Mouse (Mus musculus) embryo, embryonic 11.5 days (tissue): ENCODE results near the gene Nr2f1.
"Not testable (repeated sequence)": the region's sequence is repeated elsewhere in the genome, so short reads cannot be mapped to it uniquely, and the experiment has no call there.

Experiments
- DNase-seq: peaks from one replicate; pipeline ENCODE4 v3.0.0-alpha.2; 2012; ENCODE audit warnings: low read depth, low spot score

Nr2f1 gene

DNA sequence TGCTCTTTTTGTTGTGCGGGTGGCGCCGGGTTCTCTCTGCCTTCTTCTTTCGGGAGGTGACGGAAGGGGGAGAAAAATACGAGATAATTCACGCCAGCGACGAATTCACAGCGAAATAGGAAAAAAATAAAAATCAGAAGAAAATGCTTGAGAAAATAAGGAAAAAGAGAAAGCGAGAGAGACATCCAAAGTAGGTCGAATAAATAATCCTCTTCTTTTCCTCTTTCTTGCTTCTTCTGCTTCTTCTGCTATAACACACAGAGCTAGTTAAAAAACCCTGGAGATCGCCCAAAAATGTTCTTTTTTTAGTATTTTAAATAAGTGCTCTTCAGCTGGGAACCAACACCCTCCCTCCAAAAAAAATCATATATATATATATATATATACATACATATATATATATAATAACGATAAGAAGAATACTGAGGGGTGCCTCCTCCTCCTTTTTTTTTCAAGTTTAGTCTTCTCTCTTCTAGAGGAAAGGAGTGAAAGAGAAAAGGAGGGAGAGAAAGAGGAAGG, at the start of gene Nr2f1:
Nr2f1 (minus strand) TSS at position 116 of the 519 bp plus-strand sequence.
- DNase-seq, result no peak

DNA sequence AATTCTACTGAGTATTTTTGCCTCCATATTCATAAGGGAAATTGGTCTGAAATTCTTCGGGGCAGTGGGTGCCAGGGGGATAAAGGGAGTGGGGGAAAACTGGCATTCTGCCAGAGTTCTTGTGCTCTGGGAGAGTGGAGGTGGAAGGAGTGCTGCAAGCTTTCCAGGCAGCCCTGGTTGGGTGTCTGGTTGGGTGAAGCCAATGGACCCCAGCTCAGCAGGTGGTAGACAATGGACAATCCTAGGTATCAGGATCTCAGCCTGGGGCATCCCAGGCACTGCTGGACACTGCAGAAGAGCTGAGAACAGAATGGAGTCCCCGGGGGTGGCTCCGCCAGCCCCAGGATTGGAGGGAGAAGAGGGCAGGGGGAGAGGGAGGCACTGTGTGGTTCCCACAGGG, 22.1 kb upstream of the Nr2f1 start:
- DNase-seq, result no peak

DNA sequence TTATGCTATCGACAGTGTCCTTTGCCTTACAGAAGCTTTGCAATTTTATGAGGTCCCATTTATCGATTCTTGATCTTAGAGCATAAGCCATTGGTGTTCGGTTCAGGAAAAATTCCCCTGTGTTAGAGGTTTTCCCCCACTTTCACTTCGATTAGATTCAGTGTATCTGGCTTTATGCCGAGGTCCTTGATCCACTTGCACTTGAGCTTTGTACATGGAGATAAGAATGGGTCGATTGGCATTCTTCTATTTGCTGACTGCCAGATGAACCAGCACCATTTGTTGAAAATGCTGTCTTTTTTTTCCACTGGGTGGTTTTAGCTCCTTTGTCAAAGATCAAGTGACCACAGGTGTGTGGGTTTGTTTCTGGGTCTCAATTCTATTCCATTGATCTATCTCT, 20.7 kb upstream of the Nr2f1 start:
- not testable (repeated sequence) for DNase-seq

DNA sequence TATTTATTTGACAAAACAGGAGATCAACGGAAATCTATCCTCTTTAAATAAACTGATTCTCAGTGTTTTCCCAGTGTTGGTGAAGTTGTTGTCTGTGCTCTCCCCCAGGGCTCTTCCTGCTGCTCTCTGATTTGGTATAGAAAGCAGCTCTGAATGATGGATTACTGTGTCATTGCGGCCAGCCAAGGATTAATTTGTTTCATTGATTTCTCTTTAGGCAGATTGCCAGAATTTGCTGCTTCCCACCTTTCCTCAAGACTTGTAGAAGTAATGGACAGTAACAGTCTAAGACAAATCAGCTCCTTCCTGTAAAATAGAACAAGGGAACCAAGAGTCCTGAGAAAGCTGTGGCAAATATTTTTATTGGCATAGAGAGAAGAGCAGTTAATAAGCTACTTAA, 15.7 kb upstream of the Nr2f1 start:
- DNase-seq, result no peak

DNA sequence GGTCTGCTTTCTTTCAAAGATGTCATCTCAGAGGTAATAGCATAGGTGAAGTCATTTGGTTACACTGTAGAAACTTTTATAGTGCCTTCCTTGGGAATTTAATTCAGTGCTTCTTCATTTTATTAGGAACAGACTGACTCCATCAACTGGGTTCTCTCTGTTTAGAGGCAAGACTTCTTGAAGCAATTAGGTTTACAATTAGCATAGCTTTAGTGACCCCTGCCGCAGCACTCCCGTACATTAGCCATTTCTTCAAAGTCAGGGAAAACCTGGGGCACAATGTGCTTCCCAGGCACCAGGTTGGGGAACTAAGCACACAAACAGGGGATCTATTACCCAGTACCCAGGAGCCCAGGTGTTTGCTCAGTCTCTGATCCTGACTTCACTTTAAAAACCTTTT, 13.6 kb upstream of the Nr2f1 start:
- DNase-seq, result no peak

DNA sequence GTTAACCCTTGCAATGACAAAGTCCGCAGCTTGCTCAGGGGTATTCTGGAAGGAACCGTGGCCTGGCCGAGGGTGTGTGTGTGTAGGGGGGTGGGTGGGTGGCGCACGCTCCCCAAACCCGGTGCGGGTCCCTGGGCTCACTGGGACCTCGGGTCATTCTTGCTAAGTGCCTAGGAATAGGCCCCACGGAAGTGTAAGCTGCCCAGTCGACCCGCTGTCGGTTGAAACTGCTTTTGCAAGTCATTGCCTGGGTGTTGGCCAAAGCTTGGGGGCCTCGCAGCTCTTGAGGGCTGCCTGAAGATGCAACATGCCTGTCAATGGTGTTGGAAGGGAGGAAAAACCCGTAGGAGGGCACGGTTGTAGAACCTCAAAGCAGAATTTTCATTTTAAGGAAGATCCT, 12.6 kb upstream of the Nr2f1 start:
- DNase-seq, result no peak

DNA sequence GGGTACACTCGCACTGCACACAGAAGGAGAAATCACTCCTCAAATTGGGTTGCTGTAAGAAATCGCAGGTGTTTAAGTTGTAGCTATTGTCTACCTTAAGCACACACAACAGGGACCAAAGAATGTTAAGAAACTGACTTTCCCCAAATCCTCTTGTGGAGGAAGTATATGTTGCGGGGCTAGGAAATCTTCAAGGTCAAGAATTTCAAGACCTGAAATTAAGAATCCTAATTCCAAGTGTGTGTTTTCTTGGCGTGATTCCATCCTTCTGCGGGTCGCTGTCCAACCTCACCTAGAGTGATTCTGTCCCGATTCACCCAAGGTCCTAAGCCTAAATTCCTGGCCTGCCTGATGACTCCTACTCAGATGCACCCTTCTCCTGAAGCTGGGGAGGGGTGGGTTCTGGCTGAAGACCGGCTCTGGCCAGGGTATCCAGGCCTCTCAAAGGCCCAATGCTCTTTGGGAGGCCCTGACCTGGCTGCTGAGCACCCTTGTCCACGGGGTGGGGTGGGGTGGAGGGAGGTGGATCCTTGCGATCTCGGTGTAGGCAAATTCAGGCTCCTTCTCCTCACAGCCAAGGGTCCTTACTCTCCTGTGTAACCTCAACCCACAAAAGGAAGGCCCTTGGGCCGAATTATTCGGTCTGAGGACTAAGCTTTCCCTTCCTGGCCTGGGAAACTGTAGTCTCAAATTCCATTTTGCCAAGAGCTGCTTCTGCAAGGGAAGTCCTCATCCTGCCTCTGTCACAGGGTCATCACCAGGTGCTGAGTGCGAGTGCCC, 11.9 kb upstream of the Nr2f1 start:
- no peak for DNase-seq

DNA sequence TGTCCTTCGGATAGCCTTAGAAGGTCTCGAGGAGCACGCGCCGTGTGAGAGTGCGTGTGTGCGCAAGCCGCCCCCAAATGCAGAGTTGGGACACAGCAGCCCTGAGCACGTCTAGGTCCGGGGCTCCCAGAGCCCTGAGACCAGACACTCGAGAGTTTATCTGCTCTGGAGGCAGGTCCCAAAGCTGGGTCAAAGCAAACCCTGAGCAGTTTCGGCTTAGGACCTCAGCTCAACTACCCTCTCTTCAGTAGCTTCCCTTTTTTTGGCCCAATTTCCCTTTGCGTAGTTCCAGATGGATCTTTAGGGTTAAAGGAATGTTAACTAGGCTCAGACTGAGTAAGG, 11.2 kb upstream of the Nr2f1 start:
- no peak for DNase-seq

DNA sequence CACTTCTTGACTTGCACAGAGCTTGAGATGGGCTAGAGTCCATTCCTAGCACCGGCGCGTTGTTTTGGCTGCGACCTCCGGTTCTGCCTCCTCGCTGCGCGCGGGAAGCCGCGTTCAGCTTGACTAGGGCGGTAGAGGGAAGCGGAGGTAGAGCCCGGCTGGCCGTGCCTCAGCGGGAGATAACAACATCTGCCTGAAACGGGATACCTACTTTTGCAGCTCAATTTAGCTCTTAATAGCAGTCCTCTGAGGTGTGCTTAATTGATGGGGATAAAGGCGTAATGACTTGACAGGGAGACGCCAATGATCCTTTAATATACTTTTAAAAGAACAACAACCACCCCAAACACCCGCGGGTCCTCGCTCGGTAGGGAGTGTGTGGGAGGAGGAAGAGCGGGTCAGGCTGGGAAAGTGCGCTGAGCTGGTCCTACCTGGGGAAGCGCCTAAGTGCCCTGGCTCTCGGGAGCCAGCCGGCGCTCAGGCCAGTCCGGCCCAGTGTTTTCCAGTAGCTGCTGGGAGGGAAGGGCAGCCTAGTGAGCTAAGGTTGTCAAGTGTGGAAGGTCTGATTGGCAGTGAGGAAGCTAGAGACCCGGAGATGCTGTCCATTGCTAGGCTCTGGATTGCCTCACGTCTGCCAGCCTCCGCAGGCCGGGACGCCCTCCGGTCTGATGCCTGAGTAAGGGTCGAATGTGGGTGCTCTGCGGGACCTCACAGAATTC, 10.6 kb upstream of the Nr2f1 start:
- no peak for DNase-seq

DNA sequence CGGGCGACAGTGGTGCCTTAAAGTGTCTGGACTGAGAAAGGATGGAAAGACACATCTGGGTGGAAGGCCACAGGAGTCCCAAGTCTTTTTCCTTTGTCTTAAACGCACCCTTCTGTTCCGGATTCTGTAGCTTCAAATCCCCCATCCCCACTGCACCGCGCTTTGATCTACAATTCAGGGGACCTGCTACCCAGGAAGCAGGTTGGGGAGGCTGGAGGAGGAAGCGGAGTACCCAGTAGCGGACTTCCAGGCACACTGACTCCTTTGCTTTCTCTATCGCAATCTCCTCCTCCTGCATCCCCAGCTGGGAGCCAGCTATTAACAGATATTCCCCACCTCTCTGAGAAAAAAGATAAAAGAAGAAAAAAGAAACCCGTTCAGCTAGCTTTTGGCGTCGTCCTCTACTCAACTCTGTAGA, 10.1 kb upstream of the Nr2f1 start:
- no peak for DNase-seq

DNA sequence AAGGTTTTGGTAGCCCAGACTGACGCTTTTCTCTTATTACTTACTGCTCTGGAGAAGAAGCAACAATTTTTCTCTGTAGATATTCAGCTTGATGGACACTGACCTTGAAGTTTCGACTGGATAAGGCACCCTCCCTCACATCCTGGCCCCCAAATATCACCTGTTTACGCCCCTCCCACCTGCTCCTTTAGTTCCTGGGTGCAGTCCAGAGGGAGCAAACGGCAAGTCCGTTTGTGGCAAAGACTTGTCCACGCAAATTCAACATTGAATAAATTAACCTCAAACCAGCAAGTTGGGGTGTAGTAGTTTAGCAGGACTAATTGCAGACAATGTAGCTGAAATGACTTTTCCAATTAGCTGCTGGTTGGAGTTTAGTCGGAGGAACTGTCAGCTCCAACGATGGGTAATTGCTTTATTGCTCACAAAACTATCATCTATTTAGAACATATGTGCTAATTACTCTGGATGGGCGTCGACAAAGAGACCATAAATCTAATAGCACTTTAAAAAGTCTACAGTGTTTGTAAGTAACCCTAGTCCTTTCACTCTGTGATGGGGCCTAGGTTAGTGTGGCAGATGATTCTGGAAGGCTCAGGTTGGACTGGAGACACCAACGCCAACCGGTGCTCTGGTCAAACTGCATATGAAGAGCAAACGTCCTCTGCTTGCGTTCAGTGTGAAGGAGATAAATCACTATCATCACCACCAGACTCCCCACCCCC, 9.3 kb upstream of the Nr2f1 start:
- DNase-seq, result no peak

DNA sequence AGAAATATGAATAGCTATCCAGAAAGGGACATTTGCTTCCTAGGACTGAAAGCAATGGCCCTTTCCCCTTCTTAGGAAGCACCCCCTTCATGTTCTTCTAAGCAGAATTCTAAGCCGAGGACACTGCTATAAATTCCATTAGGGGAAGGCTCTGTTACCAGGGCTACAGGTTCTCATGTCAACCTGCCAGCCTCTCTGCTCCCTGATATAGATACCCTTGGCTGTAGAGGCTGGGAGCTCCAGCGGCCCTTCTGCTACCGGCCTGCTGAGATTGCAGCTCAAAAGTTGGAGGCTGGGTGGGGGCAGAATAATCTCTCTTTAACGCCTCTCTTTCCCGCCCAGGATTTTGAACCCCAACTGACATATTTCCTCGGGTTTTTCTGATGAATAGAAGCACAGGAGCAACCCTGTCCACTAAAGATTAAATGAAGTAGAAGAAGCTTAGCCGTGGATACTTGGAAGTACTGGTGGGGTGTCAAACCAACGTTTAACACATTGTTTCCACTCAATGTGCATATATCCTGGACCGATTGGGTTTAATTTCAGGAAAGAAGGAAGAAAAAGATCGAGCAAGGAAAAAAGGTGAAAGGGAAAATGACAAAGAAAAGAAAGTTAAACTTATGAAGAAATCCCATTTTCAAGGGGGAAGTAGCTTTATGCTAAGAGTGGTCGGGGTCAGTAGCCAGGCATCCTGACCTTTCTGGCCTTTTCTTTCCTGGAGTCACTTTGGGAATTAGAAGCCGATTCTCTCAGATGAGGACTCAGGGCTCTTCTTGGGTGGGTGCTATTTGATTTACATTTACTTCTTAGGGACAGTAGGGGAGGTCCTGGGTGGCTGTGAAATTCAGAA, 8.5 kb upstream of the Nr2f1 start:
- DNase-seq, result no peak

DNA sequence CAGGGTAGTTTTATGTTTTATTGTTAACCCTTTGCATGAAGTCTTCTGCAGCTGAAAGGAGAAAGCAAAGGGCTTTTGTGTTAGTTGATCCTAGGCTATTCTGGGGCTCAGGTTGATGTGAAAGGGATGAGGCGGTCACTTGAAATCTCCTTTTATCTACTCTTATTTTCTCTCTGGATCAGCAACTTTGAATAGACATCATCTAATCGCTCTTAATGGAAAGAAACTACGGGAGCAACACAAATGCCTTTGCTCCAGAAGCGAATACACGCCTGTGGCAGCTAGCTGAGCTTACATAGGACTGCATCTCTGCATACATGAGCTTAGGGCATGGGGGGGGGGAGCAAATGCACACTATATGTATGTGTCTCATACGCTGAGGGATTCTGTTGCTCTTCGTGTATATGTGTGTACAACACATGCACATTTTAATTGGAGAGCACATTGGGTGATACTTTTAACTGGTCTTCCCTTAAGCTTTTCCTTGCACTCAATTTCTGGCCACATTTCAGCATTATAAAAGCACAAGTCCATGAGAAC, 7.4 kb upstream of the Nr2f1 start:
- DNase-seq, result no peak

DNA sequence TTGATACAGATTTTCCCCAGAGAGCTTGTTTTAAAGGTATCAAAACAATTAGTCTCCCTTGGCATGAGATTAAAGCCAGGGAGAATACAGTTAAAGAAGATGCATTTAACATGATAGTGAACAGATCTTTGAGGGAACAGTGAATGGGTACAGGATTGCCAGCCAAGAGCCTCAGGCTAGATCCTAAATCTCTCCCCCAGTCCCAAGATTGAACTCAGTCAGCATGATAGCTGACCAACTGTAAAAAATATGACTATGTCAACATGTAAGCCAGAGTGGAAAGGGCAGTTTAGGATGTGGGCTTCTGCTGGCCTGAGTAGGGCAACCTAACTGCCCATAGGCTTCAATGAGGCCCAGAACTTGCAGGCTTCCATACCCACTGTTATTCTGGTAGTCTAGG, 5.9 kb upstream of the Nr2f1 start:
- no peak for DNase-seq

DNA sequence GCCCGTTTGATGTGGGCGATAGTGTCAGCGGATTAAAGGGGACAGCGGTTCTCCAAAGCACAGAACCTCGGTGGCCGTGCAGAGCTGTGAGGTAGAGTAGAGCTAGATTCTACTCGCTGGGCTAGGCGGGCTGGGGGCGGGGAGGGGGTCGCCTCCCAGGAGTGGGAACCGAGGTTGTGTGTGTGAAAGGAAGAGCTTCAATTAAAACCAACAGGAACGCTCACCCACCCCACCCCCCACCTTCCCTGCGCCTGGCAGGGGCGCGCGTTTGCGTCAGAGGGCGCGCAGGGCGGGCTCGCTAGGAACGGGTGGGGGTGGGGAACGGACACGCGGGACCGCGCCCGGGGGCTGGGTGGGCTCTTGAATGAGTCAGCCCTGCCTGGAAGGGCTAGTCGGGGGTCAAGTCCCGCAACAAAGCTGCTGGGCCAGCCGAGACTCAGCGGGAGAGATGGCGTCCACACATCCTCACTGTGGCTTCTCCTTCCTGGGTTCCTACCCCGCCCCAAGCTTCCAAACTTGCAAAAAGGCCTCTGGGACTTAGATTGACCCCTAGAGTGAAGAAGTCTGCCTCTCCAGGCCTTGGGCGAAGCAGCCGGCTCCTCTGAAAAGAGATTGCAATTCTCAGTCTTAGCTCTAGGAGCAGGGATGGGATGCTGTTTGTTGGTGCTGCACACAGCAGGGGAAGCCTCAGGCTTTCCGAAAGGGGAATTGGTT, 3.9 kb upstream of the Nr2f1 start:
- no peak for DNase-seq

DNA sequence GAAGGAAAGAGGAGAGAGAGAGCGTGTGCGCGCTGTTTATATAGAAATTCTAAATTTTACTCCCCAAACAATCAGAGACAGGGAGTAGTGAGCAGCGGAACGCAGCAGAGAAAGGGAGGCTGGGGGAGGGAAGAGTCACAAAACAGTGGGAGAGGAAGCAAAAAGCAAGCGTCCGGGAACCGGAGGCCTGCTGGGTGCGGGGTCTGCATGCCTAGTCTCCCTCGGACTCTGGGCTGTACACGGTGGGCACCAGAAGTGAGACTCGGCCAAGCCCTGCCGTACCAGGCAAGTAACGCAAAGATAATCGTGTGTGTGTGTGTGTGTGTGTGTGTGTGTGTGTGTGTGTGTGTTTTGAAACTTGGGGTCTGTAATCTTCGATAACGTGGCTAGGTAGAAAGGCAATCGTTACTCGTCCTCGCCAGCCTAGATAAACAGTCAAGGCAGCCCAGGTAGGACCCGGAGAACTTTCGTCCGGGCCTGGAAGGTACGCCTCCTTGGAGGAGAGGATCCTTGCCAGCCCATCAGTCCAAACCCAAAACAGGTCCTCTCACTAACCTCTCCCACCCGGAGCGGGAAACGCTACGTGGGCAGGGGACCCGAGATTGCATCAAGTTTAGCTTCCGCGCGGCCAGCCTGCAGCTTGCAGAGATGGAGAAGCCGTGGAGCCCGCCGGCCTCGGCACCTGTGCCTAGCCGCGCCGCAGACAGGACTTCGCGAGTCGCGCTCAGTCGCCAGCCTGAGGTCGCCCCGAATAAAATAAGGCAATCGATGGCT, 3.2 kb upstream of the Nr2f1 start:
- no peak for DNase-seq

DNA sequence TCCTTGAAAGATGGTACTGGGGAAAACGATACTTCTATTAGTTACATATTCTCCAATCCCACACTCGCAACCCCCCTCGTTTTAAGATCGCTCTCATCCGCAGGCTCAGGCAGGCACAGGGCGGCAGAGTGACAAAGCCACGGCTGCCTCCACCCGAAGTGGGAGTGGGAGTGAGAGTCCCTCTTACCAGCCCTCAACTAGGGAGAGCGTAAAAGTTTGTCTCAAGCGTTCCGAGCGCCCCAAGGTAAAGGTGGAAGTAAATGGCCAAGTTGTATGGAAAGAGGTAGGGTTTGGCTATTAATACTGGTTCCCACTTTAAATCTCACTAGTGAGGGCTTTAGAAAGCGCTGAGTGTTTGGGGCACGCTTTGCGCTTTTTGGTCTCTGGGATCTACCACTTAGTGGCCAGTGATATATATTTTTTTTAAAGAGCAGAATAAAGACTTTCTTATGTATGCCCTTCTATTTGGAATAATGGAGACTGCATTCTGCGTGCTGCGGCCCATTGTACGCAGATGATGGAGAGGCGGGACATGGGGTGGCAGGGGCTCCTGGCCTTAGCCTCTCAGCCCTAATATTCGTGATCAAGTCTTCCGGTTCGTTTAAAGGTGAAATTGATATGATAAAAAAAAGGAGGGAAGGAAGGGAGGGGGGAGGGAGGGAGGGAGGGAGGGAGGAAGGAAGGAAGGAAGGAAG, 2.5 kb upstream of the Nr2f1 start:
- DNase-seq, result no peak

DNA sequence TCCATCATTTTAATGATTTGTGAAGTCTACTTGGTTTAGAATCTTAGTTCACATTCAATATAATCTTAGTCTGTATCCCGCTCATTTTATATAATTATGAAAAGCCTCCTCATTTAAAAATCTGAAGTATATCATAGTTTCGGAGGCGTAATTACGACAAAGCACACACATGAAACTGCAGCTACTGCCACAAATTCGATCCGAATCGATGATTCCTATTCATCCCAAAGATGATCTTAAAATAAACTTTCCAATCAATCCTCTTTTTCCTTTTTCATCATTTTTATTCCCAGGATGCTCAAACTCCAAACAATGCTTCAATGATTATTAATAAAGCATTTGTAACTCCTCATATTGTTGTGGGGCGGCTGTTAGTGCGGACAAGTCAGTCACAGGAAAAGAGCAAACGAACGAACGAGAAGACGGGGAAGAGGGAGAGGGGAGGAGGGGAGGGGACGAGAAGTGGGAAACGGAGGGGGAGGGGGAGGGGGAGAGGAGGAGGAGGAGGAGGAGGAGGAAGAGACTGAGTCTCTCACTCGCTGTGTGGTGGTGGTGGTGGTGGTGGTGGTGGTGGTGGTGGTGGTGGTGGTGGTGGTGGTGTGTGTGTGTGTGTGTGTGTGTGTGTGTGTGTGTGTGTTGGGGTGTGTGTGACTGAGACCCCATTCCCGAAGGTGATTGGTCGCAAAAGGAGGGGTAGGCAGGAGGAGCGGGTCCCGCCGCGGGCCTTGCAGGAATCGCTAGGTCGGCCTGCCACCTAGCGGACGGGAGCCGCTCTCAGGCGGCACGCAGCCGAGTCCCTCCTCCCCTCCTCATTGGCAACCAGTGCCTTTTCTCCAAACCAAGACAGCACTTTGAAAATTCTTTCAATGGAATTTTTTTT, 1.7 kb upstream of the Nr2f1 start:
- peak; percentile 81 for DNase-seq
